Mouse (Mus musculus): Measurements from ENCODE around the gene Coq10b.

- TF ChIP-seq CTCF (IDR thresholded peaks at IDR 0.05; ENCODE audit: extremely low read depth, insufficient read length, insufficient replicate concordance, low read depth, low read length) (no peak), POLR2A (IDR thresholded peaks at IDR 0.05; ENCODE audit: low read depth, low read length) (no peak)
These were observed 23.8 kb downstream of the Coq10b start for GRCm38 (mm10) chr1:55076395-55076743.
